Mouse (Mus musculus) c-Kit-positive CD71-positive TER-119-negative erythroid progenitor cells, embryonic 14.5 days (primary cell): ENCODE results near the gene 4933414I15Rik.
A peak's percentile ranks its signal among the peaks of the same experiment; 100 is the strongest.

Experiments used
- DNase-seq: peaks from one replicate; pipeline ENCODE4 v3.0.0-alpha.2; 2013; ENCODE audit warnings: low read depth

The 4933414I15Rik gene

GRCm38 (mm10) chr11:50943506-50943905 is at the start of gene 4933414I15Rik:
4933414I15Rik (minus strand) TSS chr11:50943765.
- DNase-seq, result no peak

- DNase-seq, result no peak
Measured at GRCm38 (mm10) chr11:50981667-50982066, 38.1 kb upstream of the 4933414I15Rik start, which contains the start of gene Olfr1377. Olfr1377 (plus strand) TSS chr11:50981967.

- no peak for DNase-seq
Measured at GRCm38 (mm10) chr11:50977216-50977615, 33.7 kb upstream of the 4933414I15Rik start.

GRCm38 (mm10) chr11:50966230-50966629 is 22.7 kb upstream of the 4933414I15Rik start, which contains the start of gene Olfr1378:
Olfr1378 (plus strand) TSS chr11:50966530.
- no peak for DNase-seq

- DNase-seq, result no peak
Measured at GRCm38 (mm10) chr11:50964886-50965285, 21.3 kb upstream of the 4933414I15Rik start.

- DNase-seq, result no peak
Measured at GRCm38 (mm10) chr11:50953665-50954064, 10.1 kb upstream of the 4933414I15Rik start, which contains the start of gene Prop1. Prop1 (minus strand) TSS chr11:50953765.

- no peak for DNase-seq
Measured at GRCm38 (mm10) chr11:50952290-50952689, 8.7 kb upstream of the 4933414I15Rik start.

- DNase-seq, result no peak
Measured at GRCm38 (mm10) chr11:50942386-50942785, 1.2 kb downstream of the 4933414I15Rik start.

- no peak for DNase-seq
Measured at GRCm38 (mm10) chr11:50939621-50940366, 3.8 kb downstream of the 4933414I15Rik start.

- no peak for DNase-seq
Measured at GRCm38 (mm10) chr11:50938435-50938834, 5.1 kb downstream of the 4933414I15Rik start.

GRCm38 (mm10) chr11:50932040-50932439 is 11.5 kb downstream of the 4933414I15Rik start:
- no peak for DNase-seq

- DNase-seq, result no peak
Measured at GRCm38 (mm10) chr11:50931451-50931866, 12.1 kb downstream of the 4933414I15Rik start, which contains the start of gene Zfp354b. Zfp354b (minus strand) TSS chr11:50931633.

GRCm38 (mm10) chr11:50931021-50931420 is 12.5 kb downstream of the 4933414I15Rik start:
- no peak for DNase-seq

- DNase-seq, result no peak
Measured at GRCm38 (mm10) chr11:50930469-50931014, 13.0 kb downstream of the 4933414I15Rik start.

GRCm38 (mm10) chr11:50915671-50916320 is 27.8 kb downstream of the 4933414I15Rik start, which contains the start of gene Zfp2:
Zfp2 (minus strand) TSS chr11:50916165.
- DNase-seq, result peak; percentile 79

- no peak for DNase-seq
Measured at GRCm38 (mm10) chr11:50914461-50914860, 29.1 kb downstream of the 4933414I15Rik start.

- DNase-seq, result no peak
Measured at GRCm38 (mm10) chr11:50913301-50913700, 30.3 kb downstream of the 4933414I15Rik start.

GRCm38 (mm10) chr11:50908136-50908535 is 35.4 kb downstream of the 4933414I15Rik start:
- no peak for DNase-seq

GRCm38 (mm10) chr11:50897359-50897758 is 46.2 kb downstream of the 4933414I15Rik start:
- no peak for DNase-seq

GRCm38 (mm10) chr11:50892441-50892840 is 51.1 kb downstream of the 4933414I15Rik start:
- DNase-seq, result peak; percentile 8
